Mouse (Mus musculus): ENCODE results near the gene Dennd4b.

DNA sequence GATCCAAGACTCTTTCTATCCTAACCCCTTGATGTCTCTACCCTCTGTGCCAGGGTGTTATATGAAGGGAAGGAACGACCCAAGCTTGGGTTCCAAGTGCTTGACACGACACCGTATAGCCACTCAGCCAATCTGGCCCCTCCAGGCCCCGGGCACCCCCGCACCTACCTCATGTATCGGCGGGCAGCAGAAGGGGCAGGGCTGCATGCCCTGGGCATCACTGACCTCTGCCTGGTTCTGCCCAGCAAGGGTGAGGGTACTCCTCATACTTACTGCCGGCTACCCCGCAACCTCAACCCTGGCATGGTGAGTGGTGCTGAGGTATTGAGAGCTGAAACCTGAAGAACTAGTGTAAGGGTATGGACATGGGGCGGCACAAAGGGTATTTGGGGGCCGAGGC, 3.2 kb downstream of the Dennd4b start:
- TF ChIP-seq CTCF (IDR thresholded peaks at IDR 0.05; ENCODE audit: borderline replicate concordance, insufficient read depth, low read length) (no peak), POLR2A (IDR thresholded peaks at IDR 0.05; ENCODE audit: low read depth, low read length) (no peak)

Measured in embryonic fibroblast, embryonic 13.5 days (primary cell).